Mouse (Mus musculus) intestine, embryonic 14.5 days (tissue): ENCODE results near the gene Sorcs3. TPM values are rescaled to one million over a fixed set of nuclear protein-coding genes. Genes with fewer than 3 reads are reported as not detected.

Experiments used
- ATAC-seq: fragments of 200-750 bp; cut with Nextera tagmentation; replicated peaks from 2 replicates; pipeline ENCODE4 v1.8.0; 2017; ENCODE audit warnings: low read depth, moderate number of reproducible peaks, moderate TSS enrichment, moderate library complexity; ENCODE audit not compliant: low FRiP score, low TSS enrichment
- DNase-seq: peaks from one replicate; pipeline ENCODE4 v3.0.0-alpha.2; 2018; ENCODE audit warnings: low spot score
- H3K27ac ChIP-seq: fragments of 300-500 bp; sonication (generic); 2 replicates; pipeline ENCODE4 v1.5.1; 2014; ENCODE audit warnings: low read depth, mild to moderate bottlenecking, control low read depth
- H3K27me3 ChIP-seq: fragments of 300-500 bp; sonication (generic); replicated peaks from 2 replicates; pipeline ENCODE4 v1.6.1; 2014; ENCODE audit warnings: low read length, control low read depth; ENCODE audit not compliant: control insufficient read depth, insufficient read depth
- H3K36me3 ChIP-seq: fragments of 300-500 bp; sonication (generic); 2 replicates; pipeline ENCODE4 v1.6.1; 2014; ENCODE audit warnings: low read length, control low read depth; ENCODE audit not compliant: control insufficient read depth, insufficient read depth
- H3K4me1 ChIP-seq: fragments of 300-500 bp; sonication (generic); replicated peaks from 2 replicates; pipeline ENCODE4 v1.6.1; 2014; ENCODE audit warnings: low read length, control low read depth, mixed read lengths; ENCODE audit not compliant: control insufficient read depth, insufficient read depth
- H3K4me2 ChIP-seq: fragments of 300-500 bp; sonication (generic); 2 replicates; pipeline ENCODE4 v1.6.1; 2014; ENCODE audit warnings: low read length
- H3K4me3 ChIP-seq: fragments of 300-500 bp; sonication (generic); 2 replicates; pipeline ENCODE4 v1.5.1; 2014; ENCODE audit warnings: low read depth, low read length, control low read depth, mixed read lengths
- H3K9ac ChIP-seq: fragments of 300-500 bp; sonication (generic); 2 replicates; pipeline ENCODE4 v1.6.1; 2014; ENCODE audit warnings: mild to moderate bottlenecking, low read length
- H3K9me3 ChIP-seq: fragments of 300-500 bp; sonication (generic); 2 replicates; pipeline ENCODE4 v1.6.1; 2016; ENCODE audit warnings: low read length, control low read depth; ENCODE audit not compliant: control insufficient read depth
- WGBS: fragments of 180-500 bp; shearing (Covaris S2); extraction: QIAGEN DNeasy Blood & Tissue Kit; methylation state at CpG from one replicate; pipeline ENCODE4 v1.1.7; 2014; 5-methylcytosine and 5-hydroxymethylcytosine counted together
- polyA plus RNA-seq: library from polyadenylated mRNA; unstranded; fragments of >200 nt; fragmentation: Nextera tagmentation; extraction: Ambion mirVana; gene quantifications from 2 replicates; pipeline ENCODE4 v1.2.1, GENCODE M21; 2014

The Sorcs3 gene
- polyA plus RNA-seq, 1 experiment from 2014 or later = 0.58 TPM

DNA sequence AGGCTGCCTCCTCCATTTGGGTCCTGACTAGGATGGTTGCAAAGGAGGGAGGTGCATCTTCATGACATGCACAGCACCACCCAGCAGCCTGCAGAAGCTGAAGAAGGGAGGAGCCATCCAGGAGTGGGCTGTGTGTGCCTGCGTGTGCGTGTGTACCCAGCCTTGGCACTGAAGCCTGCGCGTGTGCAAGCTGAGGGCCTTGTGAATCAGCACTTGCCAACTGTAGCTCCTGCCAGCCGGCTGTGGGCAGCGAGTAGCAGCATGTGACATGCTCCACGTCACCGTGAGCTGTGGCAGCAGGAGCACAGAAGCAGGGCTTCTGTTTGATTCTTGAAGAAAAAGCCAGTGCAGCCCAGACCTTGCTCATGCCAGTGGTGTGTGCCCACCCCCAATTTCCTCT, 54.8 kb downstream of the Sorcs3 start:
- H3K36me3 ChIP-seq = no peaks in the 10 kb centered on the region
- H3K27ac ChIP-seq = no peak overlapping the region
- no peak for DNase-seq
- no peaks in the 10 kb centered on the region for H3K9me3 ChIP-seq
- ATAC-seq = no peak
- no peaks in the 10 kb centered on the region for H3K4me1 ChIP-seq
- WGBS = 87% methylated on average over 8 of the region's 8 CpGs
- H3K9ac ChIP-seq = no peak overlapping the region
- H3K4me3 ChIP-seq = no peak overlapping the region
- H3K27me3 ChIP-seq = no peaks in the 10 kb centered on the region
- H3K4me2 ChIP-seq = no peak overlapping the region

DNA sequence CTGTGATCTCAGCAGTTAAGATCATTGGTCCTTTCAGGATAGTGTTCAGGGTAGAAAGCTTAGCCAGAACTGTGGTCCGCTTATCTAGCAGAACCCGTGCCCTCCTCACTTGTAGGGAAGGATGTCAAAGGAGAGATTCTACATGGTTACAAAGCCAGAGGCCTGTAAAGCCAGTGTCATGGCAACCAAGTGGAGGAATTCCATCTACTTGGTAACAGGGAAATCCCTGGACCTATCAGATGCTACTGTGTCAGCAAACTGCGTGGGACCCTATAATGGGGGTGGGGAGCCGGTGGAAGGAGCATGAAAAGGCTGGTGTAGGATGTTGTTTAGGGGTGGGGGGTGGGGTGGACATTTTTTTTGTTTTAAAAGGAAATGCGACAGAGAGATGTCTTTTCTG, 57.9 kb downstream of the Sorcs3 start:
- Histone ChIP-seq H3K4me3 (no peak overlapping the region), H3K36me3 (no peaks in the 10 kb centered on the region), H3K4me1 (no peaks in the 10 kb centered on the region), H3K9ac (no peak overlapping the region), H3K27me3 (no peaks in the 10 kb centered on the region), H3K27ac (no peak overlapping the region), H3K9me3 (no peaks in the 10 kb centered on the region), H3K4me2 (no peak overlapping the region)
- no peak for DNase-seq
- WGBS = 74% methylated on average over 5 of the region's 5 CpGs
- ATAC-seq = no peak

GRCm38 (mm10) chr19:48280273-48280672, 74.4 kb downstream of the Sorcs3 start:
- 78% methylated on average over 8 of the region's 8 CpGs for WGBS
- H3K9me3 ChIP-seq = no peaks in the 10 kb centered on the region

GRCm38 (mm10) chr19:48282250-48282649, 76.4 kb downstream of the Sorcs3 start:
- Histone ChIP-seq H3K4me2 (no peak overlapping the region), H3K4me1 (no peaks in the 10 kb centered on the region), H3K36me3 (no peaks in the 10 kb centered on the region), H3K27ac (no peak overlapping the region), H3K9me3 (no peaks in the 10 kb centered on the region), H3K9ac (no peak overlapping the region), H3K4me3 (no peak overlapping the region), H3K27me3 (no peaks in the 10 kb centered on the region)
- ATAC-seq (no peak), DNase-seq (no peak)
- WGBS = 82% methylated on average over 6 of the region's 6 CpGs

More at GRCm38 (mm10) chr19:48280273-48280672, 74.4 kb downstream of the Sorcs3 start:
- H3K36me3 ChIP-seq = no peaks in the 10 kb centered on the region
- H3K4me3 ChIP-seq = no peak overlapping the region
- H3K4me1 ChIP-seq = no peaks in the 10 kb centered on the region
- H3K4me2 ChIP-seq = no peak overlapping the region
- ATAC-seq (no peak), DNase-seq (no peak)
- H3K27me3 ChIP-seq = no peaks in the 10 kb centered on the region
- H3K9ac ChIP-seq = no peak overlapping the region
- no peak overlapping the region for H3K27ac ChIP-seq

DNA sequence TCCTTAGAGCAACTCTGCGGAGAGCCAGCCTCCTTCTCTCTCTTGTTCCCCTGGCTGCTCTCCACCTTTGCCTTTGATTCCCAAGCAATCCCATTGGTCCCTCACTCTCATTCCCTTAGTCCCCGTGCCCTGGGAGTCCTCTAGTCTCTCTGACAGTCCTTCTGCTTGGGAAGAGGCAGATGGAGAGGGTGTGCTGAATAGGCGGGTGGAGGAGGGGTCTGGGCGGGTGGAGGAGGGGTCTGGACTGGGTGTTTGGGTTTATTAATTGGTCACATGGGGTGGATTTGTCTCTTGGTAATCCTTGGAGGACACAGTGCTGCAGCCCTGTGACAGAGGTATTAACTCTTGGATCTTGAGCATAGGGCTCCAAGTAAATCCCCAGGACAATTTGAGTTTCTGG, 77.4 kb downstream of the Sorcs3 start:
- WGBS = 39% methylated on average over 4 of the region's 4 CpGs
- Histone ChIP-seq H3K4me2 (no peak overlapping the region), H3K9me3 (no peaks in the 10 kb centered on the region), H3K27me3 (no peaks in the 10 kb centered on the region), H3K4me1 (no peaks in the 10 kb centered on the region), H3K36me3 (no peaks in the 10 kb centered on the region), H3K4me3 (no peak overlapping the region), H3K27ac (no peak overlapping the region), H3K9ac (no peak overlapping the region)
- no peak for DNase-seq
- no peak for ATAC-seq

- ATAC-seq (no peak), DNase-seq (no peak)
- 69% methylated on average over 10 of the region's 10 CpGs for WGBS
- Histone ChIP-seq H3K4me2 (no peak overlapping the region), H3K9ac (no peak overlapping the region), H3K4me3 (no peak overlapping the region), H3K9me3 (no peaks in the 10 kb centered on the region), H3K36me3 (no peaks in the 10 kb centered on the region), H3K27me3 (no peaks in the 10 kb centered on the region), H3K27ac (no peak overlapping the region), H3K4me1 (no peaks in the 10 kb centered on the region)
Observed at GRCm38 (mm10) chr19:48285602-48286225, 79.9 kb downstream of the Sorcs3 start.

DNA sequence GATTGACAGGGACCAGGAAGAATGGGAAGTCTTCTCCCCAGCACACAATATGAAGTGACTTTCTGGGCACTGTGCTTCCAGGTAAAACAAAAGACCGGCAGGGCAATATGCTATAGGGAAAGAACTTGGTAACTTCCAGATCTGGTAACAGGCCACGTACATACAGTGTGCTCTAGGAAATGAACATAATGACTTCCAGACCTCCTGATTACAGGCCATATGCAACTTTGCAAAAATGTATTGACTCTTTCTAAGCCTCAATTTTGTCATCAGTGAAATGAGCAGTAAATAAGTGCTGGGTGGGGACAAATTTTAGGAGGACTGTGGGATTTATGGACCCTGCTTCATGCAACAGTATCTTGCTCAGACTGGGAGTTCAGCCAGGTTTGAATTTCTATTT, 88.4 kb downstream of the Sorcs3 start:
- no peak overlapping the region for H3K4me2 ChIP-seq
- H3K36me3 ChIP-seq = no peaks in the 10 kb centered on the region
- H3K9me3 ChIP-seq = no peaks in the 10 kb centered on the region
- H3K9ac ChIP-seq = no peak overlapping the region
- no peak overlapping the region for H3K4me3 ChIP-seq
- no peaks in the 10 kb centered on the region for H3K27me3 ChIP-seq
- H3K4me1 ChIP-seq = no peaks in the 10 kb centered on the region
- DNase-seq (no peak), ATAC-seq (no peak)
- H3K27ac ChIP-seq = no peak overlapping the region
- 87% methylated on average over 2 of the region's 2 CpGs for WGBS

DNA sequence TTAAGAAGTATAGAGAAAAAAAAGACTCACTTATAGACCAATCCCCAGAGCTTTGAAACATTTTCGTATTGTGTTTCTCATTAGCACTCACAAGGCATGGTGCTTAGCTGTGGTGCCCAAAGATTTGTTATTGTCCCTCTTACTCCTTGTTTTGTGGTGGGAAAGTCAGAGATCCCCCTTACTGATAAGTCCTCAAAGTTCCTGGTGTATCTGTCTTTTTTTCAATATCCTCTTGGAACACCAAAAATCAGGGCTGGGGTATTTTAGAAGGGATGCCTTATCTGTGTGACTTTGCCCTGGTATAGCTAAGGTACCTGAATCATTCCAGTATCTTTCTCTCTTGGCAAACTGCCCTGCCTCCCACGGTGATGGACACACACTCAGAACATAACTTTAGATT, 92.6 kb downstream of the Sorcs3 start:
- H3K4me2 ChIP-seq = no peak overlapping the region
- no peak overlapping the region for H3K27ac ChIP-seq
- no peak overlapping the region for H3K4me3 ChIP-seq
- no peak for DNase-seq
- peaks cover 12% of the 10 kb centered on the region for H3K4me1 ChIP-seq
- H3K9ac ChIP-seq = no peak overlapping the region
- WGBS = 84% methylated on average over 2 of the region's 2 CpGs
- no peaks in the 10 kb centered on the region for H3K27me3 ChIP-seq
- H3K9me3 ChIP-seq = no peaks in the 10 kb centered on the region
- ATAC-seq = no peak
- no peaks in the 10 kb centered on the region for H3K36me3 ChIP-seq

DNA sequence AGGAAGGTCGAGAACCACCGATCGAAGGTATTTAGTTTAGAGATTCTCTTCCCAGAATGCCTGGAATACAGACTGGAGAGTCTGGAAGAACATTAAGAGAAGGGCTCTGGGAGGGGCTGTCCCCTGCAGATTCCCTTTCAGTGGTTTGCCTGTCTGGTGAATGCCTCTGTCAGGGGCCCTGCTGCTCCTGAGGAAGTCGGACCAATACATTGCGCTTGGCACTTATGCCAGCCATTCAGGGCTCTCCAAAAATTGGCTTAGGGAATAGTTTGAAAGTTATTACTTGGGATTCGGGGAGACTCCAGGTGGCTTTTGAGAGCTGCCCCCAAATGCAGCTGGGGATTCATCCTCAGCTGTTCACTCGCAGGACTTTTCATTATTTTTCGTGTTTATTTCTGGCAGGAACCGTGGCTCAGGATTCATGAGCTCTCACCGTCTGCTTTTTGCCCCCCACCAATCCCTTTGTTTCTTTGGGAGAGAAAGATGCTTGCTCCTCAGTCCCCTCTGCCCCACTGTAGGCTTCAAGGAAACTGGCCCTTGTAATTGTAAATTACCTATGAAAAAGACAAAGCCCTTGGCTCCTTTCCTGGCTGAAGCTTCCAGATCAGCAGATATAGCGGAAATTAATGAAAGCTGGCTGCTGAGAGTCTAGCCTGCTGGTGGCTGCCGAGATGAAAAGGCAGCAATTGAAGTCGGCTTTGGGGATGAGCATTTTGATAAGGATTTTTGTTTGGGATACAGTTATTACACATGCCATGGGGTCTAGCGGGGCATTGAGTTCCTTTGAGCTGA, 94.8 kb downstream of the Sorcs3 start:
- Histone ChIP-seq H3K36me3 (no peaks in the 10 kb centered on the region), H3K9me3 (no peaks in the 10 kb centered on the region), H3K27me3 (no peaks in the 10 kb centered on the region), H3K4me1 (peaks cover 12% of the 10 kb centered on the region), H3K9ac (no peak overlapping the region), H3K4me2 (0 out of 2 replicates have a peak overlapping the region, but pooled peaks have one; percentile 11), H3K27ac (no peak overlapping the region), H3K4me3 (no peak overlapping the region)
- no peak for ATAC-seq
- 39% methylated on average over 14 of the region's 14 CpGs for WGBS
- no peak for DNase-seq
